In genomic region chr2:51290659-51291260, GRCm38 (mm10) we compare ENCODE assay signal across 14 mouse cellular contexts.
DNase-seq lines count a peak whose midpoint lies in the region; ATAC-seq and TF ChIP-seq lines count a peak whose summit lies in the region.
"Had no signal": no experiment of that assay in that cellular context is flagged by ENCODE, and none has a peak within 500 bp of the region (broad histone marks: within the 10 kb centered on the region; RNA-seq: fewer than 3 reads in every experiment).

No protein-coding gene starts in this region.

- no peaks in the 10 kb centered on the region for H3K36me3 ChIP-seq in heart, embryonic 10.5 days
- H3K36me3 ChIP-seq in midbrain, embryonic 11.5 days (ENCODE audit: control insufficient read depth, insufficient read depth, low read length) = no peaks in the 10 kb centered on the region
- no peaks in the 10 kb centered on the region for H3K36me3 ChIP-seq in midbrain, postnatal 0 days (ENCODE audit: insufficient read depth, low read length)
- no peaks in the 10 kb centered on the region for H3K36me3 ChIP-seq in forebrain, embryonic 14.5 days (ENCODE audit: control insufficient read depth, insufficient read depth, low read length)
- H3K36me3 ChIP-seq: limb, embryonic 10.5 days had no signal

- DNase-seq in heart, embryonic 10.5 days (ENCODE audit: low spot score) = no peak
- DNase-seq in heart, adult 11 months = no peak
- DNase-seq in midbrain, embryonic 11.5 days (ENCODE audit: low spot score, missing footprints) = no peak
- DNase-seq in midbrain, postnatal 0 days (ENCODE audit: low spot score) = no peak
- peak; percentile 39 for DNase-seq in forebrain, embryonic 14.5 days (ENCODE audit: low spot score)
- peak; percentile 41 for DNase-seq in retina, embryonic 14.5 days (ENCODE audit: low spot score)
- no peak for DNase-seq in lung, postnatal 14 days
- DNase-seq: cerebellum, adult 9-10 months; heart, adult 2 months; heart, postnatal 14 days; thymus, adult 2 months had no signal

- no peak overlapping the region for H3K9ac ChIP-seq in midbrain, embryonic 11.5 days (ENCODE audit: low read length)
- no peak overlapping the region for H3K9ac ChIP-seq in midbrain, postnatal 0 days (replicated peaks; ENCODE audit: low read length, poor library complexity, severe bottlenecking)
- H3K9ac ChIP-seq in forebrain, embryonic 14.5 days (ENCODE audit: low read length) = no peak overlapping the region

- no peaks in the 10 kb centered on the region for H3K27me3 ChIP-seq in heart, embryonic 10.5 days (ENCODE audit: insufficient read depth, poor library complexity, severe bottlenecking)
- no peaks in the 10 kb centered on the region for H3K27me3 ChIP-seq in midbrain, embryonic 11.5 days (ENCODE audit: control insufficient read depth, insufficient read depth, low read length)
- H3K27me3 ChIP-seq in midbrain, postnatal 0 days (ENCODE audit: insufficient read depth, low read length) = no peaks in the 10 kb centered on the region
- H3K27me3 ChIP-seq in forebrain, embryonic 14.5 days (replicated peaks; ENCODE audit: control insufficient read depth, insufficient read depth, low read length) = no peaks in the 10 kb centered on the region

- H3K27ac ChIP-seq in heart, embryonic 10.5 days = 0 out of 2 replicates have a peak overlapping the region, but pooled peaks have one; percentile 13
- H3K27ac ChIP-seq in midbrain, embryonic 11.5 days (ENCODE audit: low read depth, low read length) = no peak overlapping the region
- no peak overlapping the region for H3K27ac ChIP-seq in midbrain, postnatal 0 days (ENCODE audit: low read depth, low read length)
- H3K27ac ChIP-seq in forebrain, embryonic 14.5 days (ENCODE audit: low read depth, low read length) = no peak overlapping the region
- H3K27ac ChIP-seq: heart, adult 2 months; limb, embryonic 10.5 days had no signal

- WGBS in heart, embryonic 10.5 days = 57% methylated on average over 5 of the region's 5 CpGs
- WGBS in midbrain, embryonic 11.5 days = 48% methylated on average over 5 of the region's 5 CpGs
- 37% methylated on average over 5 of the region's 5 CpGs for WGBS in midbrain, postnatal 0 days
- WGBS in forebrain, embryonic 14.5 days = 34% methylated on average over 5 of the region's 5 CpGs

- H3K4me3 ChIP-seq in heart, embryonic 10.5 days = no peak overlapping the region
- no peak overlapping the region for H3K4me3 ChIP-seq in midbrain, embryonic 11.5 days (ENCODE audit: low read depth, low read length)
- H3K4me3 ChIP-seq in midbrain, postnatal 0 days (ENCODE audit: low read depth, low read length) = no peak overlapping the region
- no peak overlapping the region for H3K4me3 ChIP-seq in forebrain, embryonic 14.5 days (ENCODE audit: low read depth, low read length)
- H3K4me3 ChIP-seq: heart, adult 2 months; limb, embryonic 10.5 days had no signal

- peaks cover 7% of the 10 kb centered on the region for H3K4me1 ChIP-seq in heart, embryonic 10.5 days
- H3K4me1 ChIP-seq in midbrain, embryonic 11.5 days (ENCODE audit: control insufficient read depth, insufficient read depth, low read length) = peaks cover 6% of the 10 kb centered on the region; the same call in 1 of the 2 replicates
- no peaks in the 10 kb centered on the region; the same call in 1 of the 2 replicates for H3K4me1 ChIP-seq in midbrain, postnatal 0 days (ENCODE audit: insufficient read depth, low read length)
- H3K4me1 ChIP-seq in forebrain, embryonic 14.5 days (ENCODE audit: control insufficient read depth, insufficient read depth, low read length) = peaks cover 3% of the 10 kb centered on the region; the same call in 1 of the 2 replicates
- H3K4me1 ChIP-seq: limb, embryonic 10.5 days had no signal

- peak; percentile 66; the same call in 1 of the 2 replicates for ATAC-seq in midbrain, embryonic 11.5 days (ENCODE audit: low FRiP score)
- ATAC-seq in midbrain, postnatal 0 days (ENCODE audit: low FRiP score) = no peak
- peak; percentile 67 for ATAC-seq in forebrain, embryonic 14.5 days
- no peak for ATAC-seq in cerebellum, adult (ENCODE audit: insufficient number of reproducible peaks, low FRiP score, low TSS enrichment)
- ATAC-seq: intestine, postnatal 0 days had no signal

- no peaks in the 10 kb centered on the region for H3K9me3 ChIP-seq in heart, embryonic 10.5 days
- H3K9me3 ChIP-seq in midbrain, embryonic 11.5 days (ENCODE audit: control insufficient read depth, low read length) = no peaks in the 10 kb centered on the region
- no peaks in the 10 kb centered on the region for H3K9me3 ChIP-seq in midbrain, postnatal 0 days (ENCODE audit: low read length)
- H3K9me3 ChIP-seq in forebrain, embryonic 14.5 days (replicated peaks; ENCODE audit: control insufficient read depth, low read length) = no peaks in the 10 kb centered on the region
- H3K9me3 ChIP-seq: limb, embryonic 10.5 days had no signal

- H3K4me2 ChIP-seq in midbrain, embryonic 11.5 days = no peak overlapping the region
- H3K4me2 ChIP-seq in midbrain, postnatal 0 days (ENCODE audit: low read depth, low read length, poor library complexity, severe bottlenecking) = no peak overlapping the region
- no peak overlapping the region for H3K4me2 ChIP-seq in forebrain, embryonic 14.5 days (ENCODE audit: low read length)

- no peak for TF ChIP-seq CTCF in midbrain, postnatal 0 days (IDR thresholded peaks at IDR 0.05)

Comparison
In these comparisons a context has a peak if more than half of its experiments do, and no peak if none do; other contexts are left out.
1. ATAC-seq: peak in midbrain, embryonic 11.5 days (single experiment) and forebrain, embryonic 14.5 days (single experiment); none in midbrain, postnatal 0 days (single experiment) and cerebellum, adult (single experiment).
2. DNase-seq: peak in forebrain, embryonic 14.5 days (single experiment) and retina, embryonic 14.5 days (single experiment); none in heart, embryonic 10.5 days (single experiment), heart, adult 11 months (single experiment), midbrain, embryonic 11.5 days (single experiment), midbrain, postnatal 0 days (single experiment) and lung, postnatal 14 days (single experiment).